Mouse (Mus musculus): ENCODE results near the gene Olfr463. TPM values are rescaled to one million over a fixed set of nuclear protein-coding genes. Genes with fewer than 3 reads are reported as not detected.
"Not testable (repeated sequence)": the region's sequence is repeated elsewhere in the genome, so short reads cannot be mapped to it uniquely, and the experiment has no call there.

The Olfr463 gene
- polyA plus RNA-seq, 1 experiment from 2014 or later: not detected

GRCm38 (mm10) chr11:87883493-87883892 lies 13.7 kb downstream of the Olfr463 start:
- Histone ChIP-seq H3K9me3 (ENCODE audit: control insufficient read depth, low read length) (no peaks in the 10 kb centered on the region), H3K9ac (ENCODE audit: low read depth, low read length) (no peak overlapping the region), H3K27me3 (replicated peaks; ENCODE audit: control insufficient read depth, insufficient read depth, low read length) (no peaks in the 10 kb centered on the region), H3K36me3 (ENCODE audit: control insufficient read depth, insufficient read depth, low read length) (no peaks in the 10 kb centered on the region), H3K4me2 (ENCODE audit: low read depth, low read length) (no peak overlapping the region), H3K4me1 (ENCODE audit: control insufficient read depth, insufficient read depth, low read length) (no peaks in the 10 kb centered on the region), H3K27ac (ENCODE audit: low read length) (no peak overlapping the region), H3K4me3 (ENCODE audit: low read length) (no peak overlapping the region)
- no peak for ATAC-seq
- WGBS: 40% methylated on average over 5 of the region's 5 CpGs

- no peaks in the 10 kb centered on the region for H3K4me1 ChIP-seq (ENCODE audit: control insufficient read depth, insufficient read depth, low read length)
- ATAC-seq: no peak
- 73% methylated on average over 4 of the region's 4 CpGs for WGBS
- H3K27ac ChIP-seq (ENCODE audit: low read length): no peak overlapping the region
- H3K9me3 ChIP-seq (ENCODE audit: control insufficient read depth, low read length): no peaks in the 10 kb centered on the region
- no peaks in the 10 kb centered on the region for H3K27me3 ChIP-seq (replicated peaks; ENCODE audit: control insufficient read depth, insufficient read depth, low read length)
- no peak overlapping the region for H3K9ac ChIP-seq (ENCODE audit: low read depth, low read length)
- H3K36me3 ChIP-seq (ENCODE audit: control insufficient read depth, insufficient read depth, low read length): no peaks in the 10 kb centered on the region
- no peak overlapping the region for H3K4me3 ChIP-seq (ENCODE audit: low read length)
- no peak overlapping the region for H3K4me2 ChIP-seq (ENCODE audit: low read depth, low read length)
Observed at GRCm38 (mm10) chr11:87881714-87882113, 15.5 kb downstream of the Olfr463 start.

GRCm38 (mm10) chr11:87879826-87880225 lies 17.4 kb downstream of the Olfr463 start:
- no peak overlapping the region for H3K9ac ChIP-seq (ENCODE audit: low read depth, low read length)
- no peaks in the 10 kb centered on the region for H3K9me3 ChIP-seq (ENCODE audit: control insufficient read depth, low read length)
- H3K27ac ChIP-seq (ENCODE audit: low read length): no peak overlapping the region
- no peaks in the 10 kb centered on the region for H3K27me3 ChIP-seq (replicated peaks; ENCODE audit: control insufficient read depth, insufficient read depth, low read length)
- ATAC-seq: peak; percentile 75
- no peaks in the 10 kb centered on the region for H3K36me3 ChIP-seq (ENCODE audit: control insufficient read depth, insufficient read depth, low read length)
- WGBS: 42% methylated on average over 9 of the region's 9 CpGs
- H3K4me2 ChIP-seq (ENCODE audit: low read depth, low read length): no peak overlapping the region
- H3K4me1 ChIP-seq (ENCODE audit: control insufficient read depth, insufficient read depth, low read length): no peaks in the 10 kb centered on the region
- H3K4me3 ChIP-seq (ENCODE audit: low read length): no peak overlapping the region

- no peaks in the 10 kb centered on the region for H3K36me3 ChIP-seq (ENCODE audit: control insufficient read depth, insufficient read depth, low read length)
- ATAC-seq: no peak
- H3K9me3 ChIP-seq (ENCODE audit: control insufficient read depth, low read length): no peaks in the 10 kb centered on the region
- H3K4me2 ChIP-seq (ENCODE audit: low read depth, low read length): no peak within 1 kb of the TSS
- no peaks in the 10 kb centered on the region for H3K4me1 ChIP-seq (ENCODE audit: control insufficient read depth, insufficient read depth, low read length)
- H3K27ac ChIP-seq (ENCODE audit: low read length): no peak within 1 kb of the TSS
- no peak within 1 kb of the TSS for H3K9ac ChIP-seq (ENCODE audit: low read depth, low read length)
- no peak within 1 kb of the TSS for H3K4me3 ChIP-seq (ENCODE audit: low read length)
- no peaks in the 10 kb centered on the region for H3K27me3 ChIP-seq (replicated peaks; ENCODE audit: control insufficient read depth, insufficient read depth, low read length)
- 83% methylated on average over 6 of the region's 6 CpGs for WGBS
Observed at GRCm38 (mm10) chr11:87875436-87875835, 21.8 kb downstream of the Olfr463 start, which contains the start of gene Epx. Gene Epx, minus strand, starts transcription at chr11:87875536.

GRCm38 (mm10) chr11:87871766-87872165 lies 25.4 kb downstream of the Olfr463 start:
- Histone ChIP-seq H3K4me2 (ENCODE audit: low read depth, low read length) (no peak overlapping the region), H3K4me3 (ENCODE audit: low read length) (no peak overlapping the region), H3K36me3 (ENCODE audit: control insufficient read depth, insufficient read depth, low read length) (no peaks in the 10 kb centered on the region), H3K27me3 (replicated peaks; ENCODE audit: control insufficient read depth, insufficient read depth, low read length) (no peaks in the 10 kb centered on the region), H3K4me1 (ENCODE audit: control insufficient read depth, insufficient read depth, low read length) (no peaks in the 10 kb centered on the region), H3K9ac (ENCODE audit: low read depth, low read length) (no peak overlapping the region), H3K9me3 (ENCODE audit: control insufficient read depth, low read length) (no peaks in the 10 kb centered on the region), H3K27ac (ENCODE audit: low read length) (no peak overlapping the region)
- 34% methylated on average over 8 of the region's 8 CpGs for WGBS
- ATAC-seq: no peak

- Histone ChIP-seq H3K9me3 (ENCODE audit: control insufficient read depth, low read length) (no peaks in the 10 kb centered on the region), H3K9ac (ENCODE audit: low read depth, low read length) (no peak overlapping the region), H3K27me3 (replicated peaks; ENCODE audit: control insufficient read depth, insufficient read depth, low read length) (no peaks in the 10 kb centered on the region), H3K4me3 (ENCODE audit: low read length) (no peak overlapping the region), H3K4me2 (ENCODE audit: low read depth, low read length) (no peak overlapping the region), H3K27ac (ENCODE audit: low read length) (no peak overlapping the region), H3K4me1 (ENCODE audit: control insufficient read depth, insufficient read depth, low read length) (no peaks in the 10 kb centered on the region), H3K36me3 (ENCODE audit: control insufficient read depth, insufficient read depth, low read length) (no peaks in the 10 kb centered on the region)
- ATAC-seq: no peak
- 82% methylated on average over 2 of the region's 2 CpGs for WGBS
Observed at GRCm38 (mm10) chr11:87870096-87870495, 27.1 kb downstream of the Olfr463 start.

GRCm38 (mm10) chr11:87866891-87867290 lies 30.3 kb downstream of the Olfr463 start:
- not testable (repeated sequence) for H3K27me3 ChIP-seq (replicated peaks; ENCODE audit: control insufficient read depth, insufficient read depth, low read length); H3K4me2 ChIP-seq (ENCODE audit: low read depth, low read length); H3K27ac ChIP-seq (ENCODE audit: low read length); H3K4me3 ChIP-seq (ENCODE audit: low read length); H3K9ac ChIP-seq (ENCODE audit: low read depth, low read length); H3K4me1 ChIP-seq (ENCODE audit: control insufficient read depth, insufficient read depth, low read length); H3K36me3 ChIP-seq (ENCODE audit: control insufficient read depth, insufficient read depth, low read length); ATAC-seq; H3K9me3 ChIP-seq (ENCODE audit: control insufficient read depth, low read length)
- 89% methylated on average over 1 of the region's 2 CpGs for WGBS

- H3K9ac ChIP-seq (ENCODE audit: low read depth, low read length): no peak overlapping the region
- no peaks in the 10 kb centered on the region for H3K4me1 ChIP-seq (ENCODE audit: control insufficient read depth, insufficient read depth, low read length)
- 95% methylated on average over 13 of the region's 13 CpGs for WGBS
- H3K9me3 ChIP-seq (ENCODE audit: control insufficient read depth, low read length): no peaks in the 10 kb centered on the region
- no peak overlapping the region for H3K27ac ChIP-seq (ENCODE audit: low read length)
- no peak overlapping the region for H3K4me2 ChIP-seq (ENCODE audit: low read depth, low read length)
- no peak for ATAC-seq
- H3K4me3 ChIP-seq (ENCODE audit: low read length): no peak overlapping the region
- H3K36me3 ChIP-seq (ENCODE audit: control insufficient read depth, insufficient read depth, low read length): no peaks in the 10 kb centered on the region; the same call in 1 of the 2 replicates
- H3K27me3 ChIP-seq (replicated peaks; ENCODE audit: control insufficient read depth, insufficient read depth, low read length): no peaks in the 10 kb centered on the region
Observed at GRCm38 (mm10) chr11:87862805-87863204, 34.4 kb downstream of the Olfr463 start.

GRCm38 (mm10) chr11:87860426-87860825 lies 36.8 kb downstream of the Olfr463 start:
- no peaks in the 10 kb centered on the region for H3K9me3 ChIP-seq (ENCODE audit: control insufficient read depth, low read length)
- no peak overlapping the region for H3K27ac ChIP-seq (ENCODE audit: low read length)
- no peak overlapping the region for H3K4me3 ChIP-seq (ENCODE audit: low read length)
- H3K4me2 ChIP-seq (ENCODE audit: low read depth, low read length): no peak overlapping the region
- no peak overlapping the region for H3K9ac ChIP-seq (ENCODE audit: low read depth, low read length)
- WGBS: 82% methylated on average over 9 of the region's 9 CpGs
- H3K27me3 ChIP-seq (replicated peaks; ENCODE audit: control insufficient read depth, insufficient read depth, low read length): no peaks in the 10 kb centered on the region
- no peak for ATAC-seq
- no peaks in the 10 kb centered on the region for H3K4me1 ChIP-seq (ENCODE audit: control insufficient read depth, insufficient read depth, low read length)
- H3K36me3 ChIP-seq (ENCODE audit: control insufficient read depth, insufficient read depth, low read length): no peaks in the 10 kb centered on the region; the same call in 1 of the 2 replicates

GRCm38 (mm10) chr11:87859273-87859672 lies 37.9 kb downstream of the Olfr463 start:
- ATAC-seq: no peak
- H3K9ac ChIP-seq (ENCODE audit: low read depth, low read length): no peak overlapping the region
- H3K27me3 ChIP-seq (replicated peaks; ENCODE audit: control insufficient read depth, insufficient read depth, low read length): no peaks in the 10 kb centered on the region
- H3K9me3 ChIP-seq (ENCODE audit: control insufficient read depth, low read length): no peaks in the 10 kb centered on the region
- whole genome bisulfite sequencing: 82% methylated on average over 11 of the region's 11 CpGs
- no peak overlapping the region for H3K4me2 ChIP-seq (ENCODE audit: low read depth, low read length)
- H3K4me3 ChIP-seq (ENCODE audit: low read length): no peak overlapping the region
- no peaks in the 10 kb centered on the region; the same call in 1 of the 2 replicates for H3K36me3 ChIP-seq (ENCODE audit: control insufficient read depth, insufficient read depth, low read length)
- H3K27ac ChIP-seq (ENCODE audit: low read length): no peak overlapping the region
- no peaks in the 10 kb centered on the region for H3K4me1 ChIP-seq (ENCODE audit: control insufficient read depth, insufficient read depth, low read length)
